Mouse (Mus musculus): ENCODE results near the gene Cep295nl.
A peak's percentile ranks its signal among the peaks of the same experiment; 100 is the strongest.
"Not testable (repeated sequence)": the region's sequence is repeated elsewhere in the genome, so short reads cannot be mapped to it uniquely, and the experiment has no call there.

Cep295nl gene

DNA sequence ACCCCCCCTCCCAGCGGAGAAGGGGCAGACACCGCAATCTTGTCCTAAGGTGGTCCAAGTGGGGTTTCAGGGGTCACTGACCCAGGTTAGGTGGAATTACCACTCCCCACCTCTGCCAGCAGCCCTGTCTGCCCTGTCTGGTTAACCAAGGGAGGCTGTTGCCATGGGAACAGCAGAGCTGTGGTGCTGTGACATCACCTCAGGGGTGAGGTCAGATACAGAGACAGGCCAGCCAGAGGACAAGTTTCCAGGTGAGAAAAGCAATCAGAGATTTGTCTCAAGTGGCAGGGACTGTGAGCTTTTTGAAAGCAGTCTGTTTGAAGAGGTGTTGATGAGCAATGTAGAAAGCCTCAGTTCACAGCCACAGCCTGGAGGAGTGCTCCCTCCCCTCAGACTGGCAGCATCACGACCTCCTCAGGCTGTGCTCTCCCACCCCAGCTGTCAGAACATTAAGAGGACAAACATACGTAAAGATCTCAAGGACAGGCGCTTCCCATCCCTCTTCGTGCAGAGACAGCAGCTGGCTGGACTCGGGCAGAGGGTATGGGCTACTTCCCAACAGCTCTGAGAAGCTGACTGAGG is at the start of gene Cep295nl:
Gene Cep295nl, minus strand, starts transcription at position 101 of the 582 bp plus-strand sequence.
- DNase-seq (ENCODE audit: low read depth), result no peak

DNA sequence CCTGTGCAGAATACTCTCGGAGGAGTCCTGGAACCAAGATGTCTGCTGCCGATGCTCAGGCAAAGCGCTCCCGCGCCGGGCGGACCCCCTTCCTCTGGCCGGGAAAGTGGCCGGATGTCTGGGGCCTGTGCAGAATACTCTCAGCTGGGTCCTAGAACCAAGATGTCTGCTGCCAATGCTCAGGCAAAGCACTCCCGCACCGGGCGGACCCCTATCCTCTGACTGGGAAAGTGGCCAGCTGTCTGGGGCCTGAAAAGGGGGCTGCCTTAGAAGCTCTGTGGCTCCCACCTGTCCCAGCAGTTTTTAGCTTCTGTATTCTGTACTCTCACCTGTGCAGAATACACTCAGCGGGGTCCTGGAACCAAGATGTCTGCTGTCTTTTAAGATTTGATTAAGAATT is 45.5 kb upstream of the Cep295nl start:
- DNase-seq (ENCODE audit: low read depth), result not testable (repeated sequence)

DNA sequence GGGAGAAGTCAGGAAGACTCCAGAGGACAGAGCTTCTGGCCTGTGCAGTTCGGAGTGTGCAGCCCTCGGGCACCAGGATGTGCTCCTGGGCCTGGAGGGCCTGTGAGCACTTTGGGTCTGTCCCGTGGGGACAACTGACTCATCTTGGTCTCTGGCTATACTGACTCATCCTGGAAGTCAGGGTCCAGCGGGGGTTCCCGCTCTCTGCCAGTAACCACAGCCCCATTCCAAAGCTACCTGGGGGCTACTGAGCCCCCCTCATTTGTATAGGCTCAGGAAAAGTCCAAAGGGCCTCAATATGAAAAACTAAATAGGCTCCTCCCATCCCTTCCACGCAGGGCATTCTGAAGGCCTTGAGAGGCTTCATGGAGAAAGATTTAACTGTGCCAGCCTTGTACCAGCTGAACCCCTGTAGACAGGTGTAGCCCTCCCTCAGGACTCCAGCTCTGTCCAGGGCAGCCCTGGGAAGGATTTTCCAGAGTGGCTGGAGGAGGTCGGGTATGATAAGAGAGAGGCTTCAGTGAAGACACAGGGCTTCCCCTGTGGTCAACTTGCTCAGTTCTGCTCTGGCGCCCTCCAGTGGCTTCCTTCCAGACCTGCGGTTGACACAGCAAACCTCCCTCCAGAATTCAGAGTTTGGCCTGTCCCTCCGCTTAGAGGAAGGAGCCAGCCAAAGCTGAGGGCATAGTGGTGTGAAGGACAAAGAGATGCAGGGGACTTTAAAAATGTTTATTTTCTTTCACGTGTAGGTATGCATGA is 37.1 kb upstream of the Cep295nl start:
- DNase-seq (ENCODE audit: low read depth), result peak; percentile 96

DNA sequence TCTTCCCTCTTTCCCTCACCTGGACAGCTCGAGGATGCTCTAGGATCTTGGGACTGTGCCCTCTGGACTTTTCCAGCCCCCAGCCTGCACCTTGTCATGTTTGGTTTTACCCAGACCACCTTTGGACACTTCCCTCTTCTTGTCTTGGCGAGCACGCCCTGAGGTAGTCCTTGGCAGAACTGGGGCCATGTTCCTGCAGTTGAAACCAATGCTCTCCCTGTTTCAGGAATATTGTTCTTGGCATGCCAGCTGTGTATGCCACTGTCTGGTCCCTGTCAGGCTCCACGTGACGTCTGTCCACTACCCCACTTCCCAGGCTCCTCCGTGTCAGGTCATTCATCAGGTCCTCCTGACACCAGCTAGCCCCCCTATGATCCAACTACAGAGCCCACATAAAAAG is 36.4 kb upstream of the Cep295nl start:
- DNase-seq (ENCODE audit: low read depth), result no peak

DNA sequence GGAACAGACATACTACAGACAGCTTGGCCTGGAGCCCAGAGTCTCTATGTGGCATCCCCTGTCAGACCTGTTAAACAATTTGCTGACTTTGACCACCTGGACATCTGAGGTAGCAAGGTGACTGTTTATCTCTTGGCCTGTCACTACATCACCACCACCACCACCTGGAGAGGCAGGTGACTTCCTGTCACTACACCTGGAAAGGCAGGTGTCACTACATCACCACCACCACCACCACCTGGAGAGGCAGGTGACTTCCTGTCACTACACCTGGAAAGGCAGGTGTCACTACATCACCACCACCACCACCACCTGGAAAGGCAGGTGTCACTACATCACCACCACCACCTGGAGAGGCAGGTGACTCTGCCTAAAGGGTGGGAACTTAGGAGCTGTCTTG is 34.0 kb upstream of the Cep295nl start:
- not testable (repeated sequence) for DNase-seq (ENCODE audit: low read depth)

DNA sequence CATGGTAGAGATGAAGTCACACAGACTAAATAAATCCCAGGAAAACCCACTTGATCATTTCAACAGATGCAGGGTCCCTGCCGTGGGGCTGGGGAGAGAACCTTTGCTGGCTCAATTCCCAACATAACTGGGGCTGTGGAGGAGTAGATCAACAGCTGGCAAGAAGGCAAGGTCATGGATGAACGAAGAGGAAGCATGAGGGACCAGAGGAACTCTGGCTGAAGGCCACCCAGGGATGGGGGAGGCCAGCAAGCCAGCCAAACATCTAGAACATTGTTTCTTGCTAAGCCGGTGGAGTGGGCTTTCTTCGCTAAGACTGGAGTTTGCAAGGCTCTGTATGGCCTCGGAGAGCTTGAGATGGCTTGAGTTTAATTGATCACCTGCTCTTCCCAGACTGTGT is 33.6 kb upstream of the Cep295nl start:
- peak; percentile 37 for DNase-seq (ENCODE audit: low read depth)

DNA sequence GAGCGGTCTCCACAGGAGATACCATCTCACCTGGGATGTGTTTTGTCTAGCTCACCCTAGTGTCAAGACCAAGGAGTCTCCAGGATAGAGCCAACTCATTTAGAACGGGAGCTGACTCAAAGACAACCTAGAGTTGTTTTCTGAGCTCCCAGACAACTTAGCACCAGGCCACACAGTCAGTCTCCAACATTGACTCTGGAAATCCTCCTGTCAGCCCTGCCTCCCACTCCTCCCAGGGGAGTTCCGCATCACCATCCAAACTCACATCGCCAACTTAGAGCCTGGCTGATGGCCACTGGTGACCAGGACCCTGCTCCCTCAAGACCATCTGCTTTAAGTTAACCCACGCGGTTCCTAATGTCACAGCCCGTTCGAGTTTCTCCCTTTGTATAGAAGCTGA is 33.2 kb upstream of the Cep295nl start:
- no peak for DNase-seq (ENCODE audit: low read depth)

DNA sequence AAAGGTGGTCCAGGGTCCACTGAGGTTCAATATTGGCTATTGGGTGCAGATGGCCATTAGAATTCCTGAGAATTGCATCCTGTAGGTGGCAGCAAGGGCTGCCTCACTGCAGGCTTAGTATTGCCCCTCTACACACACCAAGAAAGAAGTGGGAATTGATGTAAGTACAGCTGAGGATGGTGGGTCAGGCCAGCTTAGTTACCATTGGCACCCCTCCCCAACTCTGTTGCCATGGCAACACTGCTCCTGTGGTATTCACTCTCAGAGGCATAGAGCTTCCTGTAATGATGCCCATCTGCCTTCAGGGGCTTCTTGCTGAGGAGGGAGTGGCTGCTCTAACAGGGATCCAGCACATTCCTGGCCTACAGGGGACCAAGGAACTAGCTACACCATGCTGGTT is 32.7 kb upstream of the Cep295nl start:
- DNase-seq (ENCODE audit: low read depth), result no peak

DNA sequence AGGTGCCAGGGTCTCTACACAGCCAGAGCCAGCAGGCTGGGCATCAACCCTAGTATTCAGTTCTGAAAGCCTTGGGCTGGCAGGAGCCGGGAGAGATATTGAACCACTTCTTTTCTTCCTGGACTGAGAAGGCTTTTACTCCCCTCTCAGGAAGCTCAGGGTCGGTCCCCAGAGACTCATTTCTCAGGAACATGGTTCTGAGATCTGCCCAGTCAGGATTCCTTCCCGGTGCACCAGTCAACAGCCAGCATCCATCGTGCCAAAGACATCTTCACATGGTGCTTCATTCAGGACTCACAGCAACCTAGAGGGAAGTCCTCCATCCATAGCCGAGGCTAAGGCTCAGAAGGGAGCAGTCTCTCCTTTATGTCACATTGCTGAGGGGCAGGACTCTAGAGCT is 32.2 kb upstream of the Cep295nl start:
- DNase-seq (ENCODE audit: low read depth), result no peak

DNA sequence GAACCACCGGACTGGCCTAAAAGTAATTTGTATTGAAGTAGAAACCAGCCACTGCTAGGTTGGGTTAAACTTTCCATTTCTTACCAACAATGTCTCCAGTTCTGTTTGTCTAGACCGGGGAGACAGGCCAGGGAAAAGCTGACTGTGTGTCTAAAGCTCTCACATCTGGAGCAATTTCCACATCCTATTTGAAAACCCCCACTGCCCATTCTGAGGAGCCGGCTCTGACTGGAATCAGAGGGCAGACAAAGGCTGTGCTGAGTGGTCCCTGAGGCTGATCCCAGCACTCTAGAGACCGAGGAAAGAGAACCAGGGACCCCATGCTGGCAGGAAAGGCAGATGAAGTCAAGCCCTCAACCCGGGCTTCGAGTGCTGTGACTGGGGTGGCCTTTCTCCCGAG is 30.3 kb upstream of the Cep295nl start:
- DNase-seq (ENCODE audit: low read depth), result peak; percentile 79

DNA sequence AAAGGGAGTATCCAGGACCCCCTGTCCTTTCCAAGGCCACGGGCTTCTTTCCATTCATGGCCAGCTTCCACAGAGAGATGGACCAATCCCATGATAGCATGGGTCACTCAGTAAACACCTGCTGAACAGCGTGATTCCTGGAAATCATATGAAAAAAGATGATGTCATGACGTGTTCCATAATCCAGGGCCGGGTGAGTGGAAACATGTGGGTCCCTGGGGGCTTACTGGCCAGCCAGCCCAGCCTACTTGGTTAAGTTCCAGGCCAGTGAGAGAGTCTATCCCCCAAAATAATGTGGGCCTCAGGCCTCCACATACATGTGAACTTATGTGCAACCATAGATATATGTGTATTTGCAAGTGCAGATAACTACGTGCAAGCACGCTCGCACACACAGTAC is 29.6 kb upstream of the Cep295nl start:
- DNase-seq (ENCODE audit: low read depth), result peak; percentile 59

DNA sequence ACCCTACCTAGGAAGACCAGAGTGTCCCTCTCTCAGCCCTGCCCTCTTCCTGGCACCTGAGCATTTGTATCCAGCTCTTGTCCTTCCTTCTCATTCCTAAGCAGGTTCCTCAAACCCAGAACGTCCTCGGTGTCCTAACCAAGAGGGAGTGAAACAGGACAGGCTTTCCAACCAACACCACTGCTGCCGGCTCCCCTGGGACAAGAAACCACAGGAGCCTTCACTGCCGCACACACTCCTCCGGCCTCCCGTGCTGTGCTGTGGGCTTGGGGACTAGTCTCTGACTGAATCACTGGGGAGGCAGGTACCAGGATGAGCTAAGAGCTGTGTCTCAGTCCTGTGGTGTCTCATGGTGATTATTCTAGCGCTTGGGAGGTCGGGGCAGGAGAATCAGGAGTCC is 27.4 kb upstream of the Cep295nl start:
- DNase-seq (ENCODE audit: low read depth), result no peak

DNA sequence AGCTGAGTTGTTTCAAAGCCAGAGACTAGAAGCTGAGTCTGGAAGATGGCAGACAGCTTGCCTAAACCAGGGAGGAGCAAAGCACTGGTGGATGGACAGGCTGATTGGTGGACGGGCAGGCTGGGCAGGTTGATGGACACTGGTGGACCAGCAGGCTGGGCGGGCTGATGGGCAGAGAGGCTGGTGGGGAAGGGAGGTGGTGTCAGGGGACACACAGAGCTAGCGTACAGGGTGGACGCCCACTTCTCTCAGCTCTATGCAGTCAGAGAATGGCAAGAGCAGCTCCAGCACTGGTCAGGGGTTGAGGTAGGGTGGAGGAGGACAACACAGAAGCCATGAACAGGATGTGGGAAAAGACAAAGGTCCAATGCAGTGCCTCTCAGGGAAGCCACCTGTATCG is 27.0 kb upstream of the Cep295nl start:
- no peak for DNase-seq (ENCODE audit: low read depth)

DNA sequence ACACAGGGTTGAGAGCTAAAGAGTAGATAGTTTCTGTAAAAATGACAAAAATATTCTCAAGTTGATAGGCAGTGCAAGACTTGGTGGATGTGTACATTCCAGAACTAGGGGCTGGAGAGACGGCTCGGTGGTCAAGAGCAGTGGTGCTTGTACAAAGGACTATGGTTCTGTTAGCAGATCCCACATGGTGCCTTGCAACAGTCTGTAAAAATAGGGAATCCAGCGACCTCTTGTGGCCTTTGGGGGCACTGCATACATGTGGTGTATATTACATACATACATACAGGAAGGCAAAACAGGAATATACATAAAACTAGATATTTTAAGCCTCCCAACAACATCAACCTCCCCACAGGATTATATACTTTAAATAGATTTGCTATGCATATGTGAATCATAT is 26.0 kb upstream of the Cep295nl start:
- DNase-seq (ENCODE audit: low read depth), result peak; percentile 59

DNA sequence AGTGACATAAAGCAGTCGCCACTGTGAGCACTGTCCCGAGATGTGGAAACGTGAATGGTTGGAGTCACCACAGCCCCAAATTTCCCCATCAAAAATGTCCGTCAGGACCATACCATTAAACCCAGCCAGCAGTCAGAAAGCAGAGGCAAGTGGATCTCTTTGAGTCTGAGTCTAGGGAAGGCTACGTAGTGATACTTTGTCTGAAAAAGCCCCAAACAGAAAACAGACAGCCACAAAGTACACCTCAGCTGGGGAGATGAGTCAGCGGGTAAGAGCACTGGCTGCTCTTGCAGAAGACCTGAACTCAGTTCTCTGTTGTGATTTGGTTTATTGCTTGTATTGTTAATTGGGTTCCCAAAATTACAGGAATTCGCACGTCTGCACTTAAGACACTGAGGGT is 24.3 kb upstream of the Cep295nl start:
- DNase-seq (ENCODE audit: low read depth), result no peak

DNA sequence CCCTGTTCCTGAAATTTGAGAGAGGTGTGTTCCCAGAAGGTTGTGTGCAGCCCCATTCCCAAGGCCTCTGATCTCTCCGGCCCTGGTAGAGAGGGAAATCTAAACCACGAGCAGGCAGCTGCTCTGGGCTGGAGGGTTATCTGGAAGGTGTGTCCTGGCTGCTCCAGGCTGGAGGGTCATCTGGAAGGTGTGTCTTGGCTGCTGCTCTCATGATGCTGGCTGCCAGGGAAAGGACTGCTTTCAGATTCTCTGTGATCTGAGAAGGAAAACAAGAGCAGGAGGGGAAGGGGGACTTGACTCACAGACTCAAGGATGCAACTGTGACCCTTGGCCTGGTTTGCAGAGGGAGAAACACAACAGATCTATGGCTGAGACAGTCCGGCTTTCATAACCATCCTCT is 23.8 kb upstream of the Cep295nl start:
- DNase-seq (ENCODE audit: low read depth), result peak; percentile 53

DNA sequence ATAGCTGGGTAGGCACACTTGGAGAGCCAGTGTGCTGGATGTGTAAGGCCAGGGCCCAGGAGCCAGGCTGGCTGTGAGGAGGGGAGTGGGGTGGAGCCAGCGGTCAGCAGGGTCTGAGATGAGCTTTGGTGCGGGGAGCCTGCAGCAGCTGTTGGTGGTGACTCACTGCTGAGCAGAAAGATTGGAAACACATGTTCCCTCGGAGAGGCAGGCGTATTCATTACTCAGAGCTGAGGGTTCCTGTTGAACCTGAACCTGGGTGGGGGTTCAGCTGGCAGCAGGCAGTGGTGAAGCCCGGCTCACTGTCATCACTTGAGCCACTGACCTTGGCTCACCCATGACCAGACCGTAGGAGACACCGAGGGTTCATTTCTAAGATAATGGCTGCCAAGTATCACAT is 22.9 kb upstream of the Cep295nl start:
- peak; percentile 93 for DNase-seq (ENCODE audit: low read depth)

DNA sequence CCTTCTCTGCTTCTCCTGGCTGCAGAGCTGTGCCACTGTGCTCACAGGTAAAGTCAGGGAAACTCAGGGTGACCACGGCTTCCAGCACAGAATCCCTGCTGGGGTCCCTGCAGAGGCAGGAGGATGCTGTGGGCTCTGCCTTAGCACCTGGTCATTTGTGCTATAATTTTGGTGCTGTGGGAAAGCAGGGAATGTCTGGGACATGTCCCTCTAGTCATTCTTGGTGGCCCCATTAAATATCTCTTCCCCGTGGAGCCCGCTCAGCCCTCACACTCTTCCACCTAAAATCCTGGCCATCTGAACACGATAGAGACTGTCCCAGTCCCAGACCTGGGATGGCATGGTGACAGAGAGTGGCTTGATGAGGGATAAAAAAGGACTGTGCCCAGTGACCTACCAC is 21.7 kb upstream of the Cep295nl start:
- DNase-seq (ENCODE audit: low read depth), result no peak

DNA sequence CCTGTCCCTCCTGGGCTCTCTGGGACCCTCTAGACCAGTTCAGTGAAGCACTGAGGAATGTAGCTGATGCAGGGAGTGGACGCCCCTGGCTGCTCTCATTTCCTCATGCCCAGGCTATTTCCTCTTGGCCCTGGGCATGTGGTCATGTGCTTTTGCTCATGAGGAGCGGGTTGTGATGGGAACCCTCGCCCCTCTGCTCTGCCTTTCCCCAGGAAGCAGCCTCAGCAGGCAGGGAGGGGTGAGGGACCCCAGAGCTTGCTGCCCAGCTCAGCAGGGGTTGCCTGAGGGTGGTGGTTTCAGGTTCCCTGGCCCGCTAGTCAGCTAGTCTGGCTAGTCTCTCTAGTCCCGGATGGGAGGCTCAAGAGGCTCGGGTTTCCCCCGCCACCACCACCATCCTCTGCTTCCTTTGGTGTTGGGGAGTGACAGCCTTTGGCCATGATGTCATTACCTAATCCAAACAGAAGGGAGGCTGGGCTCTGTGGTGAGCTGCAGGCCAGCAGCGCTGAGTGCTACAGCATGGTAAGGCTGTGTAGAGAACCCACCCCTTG is 20.7 kb upstream of the Cep295nl start:
- peak; percentile 88 for DNase-seq (ENCODE audit: low read depth)

DNA sequence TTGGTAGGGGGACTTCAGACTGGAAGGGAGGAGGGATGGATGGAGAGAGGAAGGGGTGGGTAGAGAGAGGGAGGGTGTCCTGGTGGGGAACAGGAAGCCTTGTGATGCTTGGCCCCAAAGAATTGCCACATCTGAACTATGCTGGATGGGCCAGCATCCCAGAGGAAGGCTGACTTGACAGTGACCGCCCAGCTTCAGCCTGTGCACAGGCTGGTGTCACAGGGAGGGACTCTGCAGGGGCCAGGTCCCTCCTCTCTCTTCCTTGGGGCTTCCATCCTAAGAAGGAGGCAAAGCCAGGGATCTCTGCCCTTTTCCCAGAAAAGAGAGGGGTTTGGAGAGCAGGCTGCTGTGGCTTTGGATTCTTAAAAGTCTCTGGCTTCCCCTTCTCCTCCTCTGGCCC is 20.2 kb upstream of the Cep295nl start:
- no peak for DNase-seq (ENCODE audit: low read depth)

DNA sequence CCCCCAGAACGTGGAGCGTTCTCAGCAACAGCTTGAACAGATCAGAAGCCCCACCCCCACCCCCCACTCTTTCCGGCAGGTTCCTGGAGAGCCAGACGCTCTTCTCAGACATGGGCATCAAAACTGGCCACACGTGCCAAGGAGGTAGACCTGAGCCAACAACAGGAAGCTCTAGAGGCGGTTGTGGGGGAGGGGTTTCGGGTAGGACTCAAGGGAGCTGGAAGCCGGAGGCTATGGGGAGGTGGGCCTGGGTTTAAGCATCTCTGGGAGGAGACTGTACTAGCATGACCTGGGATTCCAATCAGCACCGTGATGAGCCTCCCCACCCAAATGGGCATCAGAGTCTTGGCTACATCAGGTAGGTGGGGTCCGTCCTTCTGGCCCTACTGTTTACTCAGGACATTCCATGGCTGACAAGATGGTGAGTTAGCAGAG is 18.6 kb upstream of the Cep295nl start:
- peak; percentile 81 for DNase-seq (ENCODE audit: low read depth)

DNA sequence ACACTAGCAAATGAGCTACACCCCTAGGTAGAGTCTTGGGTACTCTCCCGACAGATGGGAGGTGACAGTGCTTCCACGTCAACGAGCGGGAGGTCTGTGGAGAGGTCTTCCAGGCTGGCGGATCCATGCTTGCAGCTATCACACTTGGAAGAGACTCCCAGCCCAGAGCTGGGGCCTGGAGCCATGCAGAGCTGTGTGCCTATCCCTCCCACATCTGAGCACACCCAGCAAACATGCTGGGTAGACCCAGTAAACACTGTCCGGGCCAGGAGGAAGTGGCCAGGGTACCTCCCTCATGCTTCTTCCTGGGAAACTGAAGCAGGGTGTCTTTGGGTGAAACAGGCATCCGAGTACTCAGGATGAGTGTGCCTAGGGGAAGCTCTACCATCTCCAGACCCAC is 18.2 kb upstream of the Cep295nl start:
- DNase-seq (ENCODE audit: low read depth), result peak; percentile 65

DNA sequence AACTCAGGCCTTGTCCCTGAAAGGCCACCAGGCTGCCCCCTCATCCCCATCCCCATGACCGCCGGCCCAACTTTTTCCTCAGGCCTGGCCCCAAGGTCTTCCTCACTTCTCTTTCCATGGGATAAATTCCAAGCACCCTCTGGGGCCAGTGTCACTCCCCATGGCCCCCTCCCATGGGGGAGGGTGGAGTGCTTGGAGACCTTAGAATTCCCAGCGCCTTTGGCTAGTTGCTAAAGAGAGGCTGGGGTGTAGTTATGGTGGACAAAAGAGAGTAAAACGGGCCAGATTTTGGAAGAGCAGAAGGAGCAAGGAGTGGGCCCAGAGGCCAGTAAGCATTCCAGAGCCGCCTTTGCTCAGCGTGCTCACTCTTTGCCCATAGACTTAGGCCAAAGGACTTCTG is 13.3 kb upstream of the Cep295nl start, which contains the start of gene Timp2:
Gene Timp2, minus strand, starts transcription at position 101 of the 400 bp plus-strand sequence.
- peak; percentile 44 for DNase-seq (ENCODE audit: low read depth)

DNA sequence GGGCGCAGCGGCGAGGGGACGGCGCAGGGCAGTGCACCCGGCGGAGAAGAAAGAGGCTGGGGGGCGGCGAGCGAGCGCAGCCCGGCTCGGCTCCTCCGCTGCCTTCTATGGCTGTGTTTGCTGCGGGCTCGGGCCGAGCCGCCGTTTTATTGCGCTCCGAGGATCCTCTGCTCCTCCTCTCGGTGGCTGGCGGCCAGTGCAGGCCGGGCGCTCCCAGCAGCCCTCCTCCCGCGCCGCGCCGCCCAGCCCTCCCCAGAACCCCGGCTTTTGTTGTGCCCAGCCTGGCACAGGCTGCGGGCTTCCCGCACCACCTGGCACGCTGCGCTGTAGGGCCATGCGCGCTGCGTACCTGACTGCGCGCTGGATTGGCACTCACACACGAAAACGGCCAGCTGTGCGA is 12.9 kb upstream of the Cep295nl start:
- DNase-seq (ENCODE audit: low read depth), result peak; percentile 97

All from NIH3T3 (cell line).